Mouse (Mus musculus): ENCODE results near the gene Ltb4r2. TPM values are rescaled to one million over a fixed set of nuclear protein-coding genes. Genes with fewer than 3 reads are reported as not detected.

Ltb4r2 gene
- total RNA-seq, 2 experiments from 2014 or later: not detected

DNA sequence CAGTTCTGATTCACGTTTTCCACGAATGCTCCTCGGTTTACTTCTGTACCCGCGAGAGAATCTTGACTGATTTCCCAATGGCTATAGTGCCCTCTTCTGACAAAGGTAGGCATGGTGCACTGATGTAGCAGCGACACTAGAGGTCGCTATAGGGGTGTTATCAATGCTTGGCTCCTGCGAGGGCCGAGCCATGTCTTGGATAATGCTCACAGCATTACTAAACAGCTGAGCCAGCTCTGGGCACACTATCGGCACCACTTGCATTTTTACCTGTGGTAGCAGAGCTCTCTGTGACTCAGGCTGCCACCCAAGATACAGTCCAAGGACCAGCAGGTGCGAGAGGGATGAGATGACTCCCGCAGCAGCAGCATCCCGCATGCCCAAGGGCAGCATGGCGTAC lies 20.1 kb downstream of the Ltb4r2 start:
- DNase-seq (ENCODE audit: low spot score): peak; percentile 70

DNA sequence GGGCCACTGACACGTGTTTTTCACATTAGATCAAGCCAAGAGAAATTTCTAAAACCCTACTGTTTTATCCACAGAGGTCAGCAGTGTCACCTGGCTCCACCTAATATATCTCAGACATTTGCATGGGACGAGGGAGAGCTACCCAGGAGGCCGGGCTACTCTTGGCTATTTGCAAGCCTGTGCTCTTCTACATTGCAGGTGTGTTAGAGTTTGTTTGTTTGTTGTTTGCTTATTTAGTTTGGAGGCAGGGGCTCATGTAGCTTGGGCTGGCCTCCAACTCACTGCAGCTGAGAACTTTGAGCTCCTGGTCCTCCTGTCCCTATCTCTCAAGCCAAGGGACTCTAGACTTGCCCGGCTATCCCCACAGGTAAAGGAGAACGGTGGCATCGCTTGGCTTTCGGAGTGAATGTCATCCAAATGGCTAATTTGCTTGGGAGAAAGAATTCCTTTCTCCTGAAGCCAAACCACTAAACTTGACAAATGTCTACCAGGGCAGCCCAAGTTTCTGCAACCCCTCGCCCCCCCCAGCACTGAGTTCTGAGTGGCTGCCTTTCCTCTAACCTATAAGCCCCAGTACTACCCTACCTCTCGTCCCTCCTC lies 21.2 kb downstream of the Ltb4r2 start:
- no peak for DNase-seq (ENCODE audit: low spot score)

DNA sequence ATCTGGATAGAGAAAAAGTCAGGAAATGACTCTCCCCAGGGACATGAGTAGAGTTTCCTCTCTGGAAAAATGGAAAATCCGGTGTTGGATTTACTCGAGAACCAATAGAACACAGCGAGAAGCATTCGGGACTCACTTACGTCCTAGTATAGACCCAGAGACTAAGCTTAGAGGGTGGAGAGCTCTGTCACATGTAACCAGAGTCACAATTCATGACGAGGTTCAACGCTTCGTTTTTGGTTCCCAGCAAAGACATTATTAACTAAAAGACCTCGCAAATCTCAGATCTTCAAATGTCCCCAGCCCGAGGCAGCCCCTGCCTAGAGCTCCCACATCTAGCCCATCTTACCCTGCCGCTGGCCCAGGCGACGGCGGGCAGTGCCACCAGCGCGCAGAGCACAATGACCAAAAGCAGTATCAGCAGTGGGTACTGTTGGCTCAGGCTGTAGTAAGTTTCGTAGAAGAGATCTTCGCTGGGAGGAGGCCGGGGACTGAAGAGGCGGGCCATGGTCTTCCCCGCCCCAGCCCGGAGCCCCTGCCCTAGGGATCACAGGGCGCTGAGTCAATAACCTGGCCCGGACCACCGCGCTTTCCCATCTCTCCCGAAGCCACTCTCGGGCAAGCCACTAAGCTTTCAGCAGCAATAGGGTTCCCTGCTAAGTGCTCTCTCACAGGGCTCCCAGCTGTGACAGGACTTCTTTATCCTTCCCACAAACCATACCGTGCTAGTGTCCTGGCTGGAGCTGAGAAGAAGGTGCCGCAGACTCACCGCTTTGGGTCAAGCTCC lies 22.1 kb downstream of the Ltb4r2 start:
- peak; percentile 63 for DNase-seq (ENCODE audit: low spot score)

DNA sequence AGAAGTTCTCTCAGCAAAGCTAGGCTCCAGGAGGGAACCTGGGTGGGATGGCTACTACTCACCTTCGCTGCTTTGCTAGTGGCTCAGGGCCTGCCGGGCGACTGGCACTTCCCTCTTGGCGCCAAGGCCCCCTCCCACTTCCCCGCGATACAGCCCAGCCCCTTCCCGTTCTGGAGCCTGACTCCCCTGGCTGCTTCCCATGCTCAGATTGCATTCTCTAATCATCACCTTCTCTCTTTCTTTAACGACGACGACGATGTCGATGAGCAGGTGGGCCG lies 22.7 kb downstream of the Ltb4r2 start, which contains the start of gene Adcy4:
TSS of gene Adcy4 (minus strand) at position 138 of the 278 bp plus-strand sequence.
- peak; percentile 5 for DNase-seq (ENCODE audit: low spot score)

DNA sequence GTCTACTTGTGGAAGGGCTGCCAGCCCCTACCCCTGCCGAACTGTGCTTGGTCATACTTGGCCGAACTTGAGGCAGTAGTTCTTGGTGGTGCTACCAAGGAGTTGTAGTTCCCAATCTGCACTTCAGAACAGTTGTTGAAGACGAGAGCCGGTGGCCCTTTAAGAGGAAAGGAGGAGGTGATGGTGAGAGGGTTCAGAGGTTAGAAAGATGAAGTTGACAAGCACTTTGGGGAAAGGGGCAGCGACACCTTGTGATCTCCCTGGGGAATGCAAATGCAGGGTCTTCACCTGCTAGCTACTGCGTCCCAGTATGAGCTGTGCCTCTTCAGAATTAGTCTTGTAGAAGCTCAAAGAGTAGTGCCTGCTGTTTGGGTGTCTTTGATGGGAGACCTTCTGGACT lies 24.0 kb downstream of the Ltb4r2 start:
- peak; percentile 1 for DNase-seq (ENCODE audit: low spot score)

DNA sequence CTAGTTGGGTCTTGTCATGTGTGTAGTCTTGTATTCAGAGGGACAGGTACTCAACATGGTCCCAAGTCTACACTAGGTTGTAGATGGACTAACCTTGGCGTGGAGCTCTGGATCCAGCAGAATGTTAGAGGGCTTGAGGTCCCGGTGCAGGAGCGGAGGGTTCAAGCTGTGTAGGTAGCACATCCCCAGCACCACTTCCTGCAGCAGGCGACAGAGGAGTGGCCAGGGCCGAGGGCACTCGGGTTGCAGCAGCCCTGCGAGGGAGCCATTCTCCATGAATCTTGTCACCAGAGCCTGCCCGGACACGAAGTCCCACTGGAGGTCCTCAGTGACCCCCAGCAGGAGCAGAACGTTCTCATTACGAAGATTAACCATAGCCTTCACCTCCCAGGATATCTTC lies 26.5 kb downstream of the Ltb4r2 start:
- DNase-seq (ENCODE audit: low spot score): peak; percentile 0

DNA sequence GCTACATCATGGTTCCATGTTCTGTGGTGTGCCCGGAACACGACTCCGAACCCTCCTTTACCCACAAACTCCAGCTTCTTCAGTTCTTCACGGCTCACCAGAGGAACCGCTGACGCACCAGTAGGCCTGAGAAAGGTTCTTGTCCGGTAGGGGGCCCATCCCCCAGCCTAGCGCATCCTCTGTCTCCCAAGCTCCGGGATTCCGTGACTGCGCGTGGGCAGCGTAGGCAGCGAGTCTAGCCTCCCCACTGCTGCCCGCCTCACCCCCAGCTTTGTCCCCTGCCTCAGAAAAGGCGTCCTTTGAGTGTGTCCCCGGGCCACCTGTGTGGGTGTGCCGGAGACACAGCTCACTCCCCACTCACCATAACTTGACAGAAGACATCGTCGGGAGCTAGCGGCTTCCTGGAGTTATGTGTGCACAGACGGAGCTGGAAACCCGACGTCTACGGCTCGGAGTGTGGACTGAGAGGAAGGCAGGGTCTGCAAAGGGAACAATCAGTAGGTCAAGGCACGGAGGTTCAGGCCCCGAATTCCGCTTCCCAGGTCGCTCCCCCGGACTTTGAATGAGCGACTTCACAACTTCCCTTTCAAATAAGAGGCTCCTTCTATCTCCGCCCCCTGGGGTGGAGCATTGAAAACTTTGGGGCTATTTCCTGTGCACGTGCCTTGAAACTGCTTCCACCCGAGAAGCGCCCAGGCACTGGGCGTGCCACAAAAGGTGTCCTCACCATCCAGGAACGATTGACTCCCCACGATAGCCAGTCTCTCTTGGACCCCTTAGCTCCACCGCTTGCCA lies 27.2 kb downstream of the Ltb4r2 start, which contains the start of gene Ripk3:
TSS of gene Ripk3 (minus strand) at position 610 of the 795 bp plus-strand sequence.
- peak; percentile 22 for DNase-seq (ENCODE audit: low spot score)

DNA sequence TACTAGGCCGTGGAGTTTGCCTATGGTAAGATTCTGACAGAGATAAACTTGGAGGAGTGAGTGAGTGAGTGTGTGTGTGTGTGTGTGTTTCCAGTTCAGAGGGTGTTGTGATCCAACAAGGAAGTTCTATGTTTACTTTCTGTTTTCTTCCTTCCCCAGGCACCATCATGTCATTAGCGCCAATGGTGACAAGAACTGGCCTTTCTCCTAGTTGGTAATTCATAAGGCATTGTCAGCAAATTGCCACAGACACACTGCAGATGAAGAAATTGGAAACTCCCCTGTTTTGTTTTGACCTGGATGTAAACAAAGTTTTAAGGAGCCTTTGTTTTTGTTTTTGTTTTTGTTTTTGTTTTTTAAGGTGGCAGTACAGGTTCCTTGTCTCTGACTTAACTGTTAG lies 32.2 kb downstream of the Ltb4r2 start:
- peak; percentile 0 for DNase-seq (ENCODE audit: low spot score)

DNA sequence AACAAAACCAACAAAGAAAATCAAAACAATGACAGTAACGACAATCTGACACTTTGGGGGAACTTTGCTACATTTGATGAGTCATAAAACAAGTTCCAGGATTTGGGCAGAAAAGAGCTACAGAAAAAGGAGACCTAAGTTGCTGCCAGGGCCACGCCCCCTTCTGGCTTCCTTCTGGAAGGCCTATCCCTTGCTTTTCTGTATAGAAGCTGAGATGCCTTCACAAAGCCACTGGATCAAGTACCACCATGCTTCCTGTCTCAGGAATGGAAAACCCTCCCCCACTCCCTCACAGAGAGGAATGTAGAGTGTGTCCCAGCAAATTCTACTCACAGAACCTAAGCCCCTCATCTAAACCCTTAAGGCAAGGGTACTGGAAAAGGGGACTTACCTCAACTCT lies 32.7 kb downstream of the Ltb4r2 start:
- no peak for DNase-seq (ENCODE audit: low spot score)

DNA sequence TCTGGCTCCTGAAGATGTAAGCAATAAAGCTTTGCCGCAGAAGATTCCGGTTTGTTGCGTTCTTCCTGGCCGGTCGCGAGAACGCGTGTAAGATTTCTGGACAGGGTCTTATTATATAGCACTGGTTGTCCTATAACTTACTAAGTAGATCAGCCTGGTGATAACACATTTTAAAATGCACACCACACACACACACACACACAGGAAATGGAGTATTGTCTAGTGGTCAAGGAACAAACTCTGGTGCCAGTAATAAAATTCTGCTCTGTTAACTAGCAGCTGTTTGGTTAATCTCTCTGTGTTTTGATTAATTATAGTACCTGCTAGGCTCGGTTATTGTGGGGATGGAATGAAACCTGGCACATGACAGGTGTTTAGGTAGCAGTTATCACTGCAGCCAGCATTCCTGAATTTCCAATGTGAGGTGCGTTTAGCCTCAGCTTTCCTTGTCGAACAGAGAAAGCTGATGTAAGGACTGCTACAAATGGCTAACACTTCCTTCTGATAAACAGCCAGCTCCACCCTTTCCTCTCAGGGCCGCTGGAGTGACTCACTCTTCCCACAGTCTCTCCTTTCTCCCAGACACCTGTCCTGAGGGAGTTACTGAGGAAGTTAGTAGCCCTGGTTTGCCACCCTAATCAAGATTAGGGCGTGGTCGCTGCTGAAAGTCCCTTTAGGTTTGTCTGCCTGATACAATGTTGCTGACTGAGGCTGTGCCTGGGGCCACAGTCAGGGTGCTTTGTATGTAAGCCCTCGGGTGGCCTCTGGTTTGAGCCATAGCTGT lies 34.3 kb downstream of the Ltb4r2 start:
- DNase-seq (ENCODE audit: low spot score): peak; percentile 34

Other genes with a start within 250 kb of the Ltb4r2 start
- not detected for gene Nrl, start 236.4 kb upstream of the Ltb4r2 start, total RNA-seq (2021)
- gene Pck2, start 221.2 kb upstream of the Ltb4r2 start, total RNA-seq (2021): 1 to 10 TPM; 2.8 to 3.1 TPM
- gene Dcaf11, start 201.4 kb upstream of the Ltb4r2 start, total RNA-seq (2021): 100 to 1,000 TPM; 134 to 136 TPM
- gene A730061H03Rik, start 201.0 kb upstream of the Ltb4r2 start, total RNA-seq (2021): not detected
- gene Fitm1, start 185.8 kb upstream of the Ltb4r2 start, total RNA-seq (2021): 100 to 1,000 TPM; 273 to 289 TPM
- gene Psme1, start 183.3 kb upstream of the Ltb4r2 start, total RNA-seq (2021): 10 to 100 TPM; 65.1 to 72.7 TPM
- gene Emc9, start 176.1 kb upstream of the Ltb4r2 start, total RNA-seq (2021): 10 to 100 TPM; 38.2 to 40.5 TPM
- gene Psme2, start 170.3 kb upstream of the Ltb4r2 start, total RNA-seq (2021): 10 to 100 TPM; 50.1 to 56.1 TPM
- 10 to 100 TPM; 19.0 to 19.8 TPM for gene Rnf31, start 169.7 kb upstream of the Ltb4r2 start, total RNA-seq (2021)
- 1 to 10 TPM; 2.9 to 4.8 TPM for gene Irf9, start 157.9 kb upstream of the Ltb4r2 start, total RNA-seq (2021)
- not detected for gene Rec8, start 143.4 kb upstream of the Ltb4r2 start, total RNA-seq (2021)
- 10 to 100 TPM; 72.0 to 73.8 TPM for gene Ipo4, start 125.5 kb upstream of the Ltb4r2 start, total RNA-seq (2021)
- gene Gm49378, start 123.5 kb upstream of the Ltb4r2 start, total RNA-seq (2021): 1 to 10 TPM; 1.4 to 1.6 TPM
- 10 to 100 TPM; 15.7 to 16.4 TPM for gene Tm9sf1, start 117.6 kb upstream of the Ltb4r2 start, total RNA-seq (2021)
- under 1 TPM in 1 of 2 experiments, not detected in 1; 0.24 TPM for gene Tssk4, start 111.2 kb upstream of the Ltb4r2 start, total RNA-seq (2021)
- 10 to 100 TPM; 20.9 to 22.2 TPM for gene Mdp1, start 100.9 kb upstream of the Ltb4r2 start, total RNA-seq (2021)
- 1 to 10 TPM; 2.1 to 2.4 TPM for gene Gmpr2, start 89.5 kb upstream of the Ltb4r2 start, total RNA-seq (2021)
- 100 to 1,000 TPM; 188 to 201 TPM for gene Nedd8, start 89.3 kb upstream of the Ltb4r2 start, total RNA-seq (2021)
- 10 to 100 TPM; 12.1 to 15.7 TPM for gene Tinf2, start 79.6 kb upstream of the Ltb4r2 start, total RNA-seq (2021)
- under 1 TPM in 1 of 2 experiments, not detected in 1; 0.17 TPM for gene Tgm1, start 47.5 kb upstream of the Ltb4r2 start, total RNA-seq (2021)
- 10 to 100 TPM; 10.4 to 11.5 TPM for gene Rabggta, start 39.2 kb upstream of the Ltb4r2 start, total RNA-seq (2021)
- gene Dhrs1, start 15.7 kb upstream of the Ltb4r2 start, total RNA-seq (2021): 10 to 100 TPM; 29.5 to 32.1 TPM
- gene Nop9, start 15.7 kb upstream of the Ltb4r2 start, total RNA-seq (2021): 1 to 10 TPM; 9.0 to 9.4 TPM
- gene Cideb, start 3.0 kb upstream of the Ltb4r2 start, total RNA-seq (2021): not detected
- gene Ltb4r1, start 4.5 kb downstream of the Ltb4r2 start, total RNA-seq (2021): under 1 TPM; 0.16 to 0.17 TPM
- gene Adcy4, start 22.7 kb downstream of the Ltb4r2 start, total RNA-seq (2021): 1 to 10 TPM; 3.8 to 9.1 TPM
- 1 to 10 TPM; 1.6 to 2.5 TPM for gene Ripk3, start 27.4 kb downstream of the Ltb4r2 start, total RNA-seq (2021)
- 1 to 10 TPM; 1.5 to 3.3 TPM for gene Nfatc4, start 61.7 kb downstream of the Ltb4r2 start, total RNA-seq (2021)
- 1 to 10 TPM; 1.2 to 1.8 TPM for gene Nynrin, start 92.6 kb downstream of the Ltb4r2 start, total RNA-seq (2021)
- not detected for gene Cbln3, start 123.0 kb downstream of the Ltb4r2 start, total RNA-seq (2021)
- 1 to 10 TPM; 5.4 to 5.5 TPM for gene Khnyn, start 123.5 kb downstream of the Ltb4r2 start, total RNA-seq (2021)
- 100 to 1,000 TPM; 125 to 126 TPM for gene Sdr39u1, start 138.9 kb downstream of the Ltb4r2 start, total RNA-seq (2021)
- 1 to 10 TPM; 3.2 to 3.3 TPM for gene Cma1, start 183.2 kb downstream of the Ltb4r2 start, total RNA-seq (2021)
- not detected for gene Cma2, start 189.6 kb downstream of the Ltb4r2 start, total RNA-seq (2021)

Measured in gastrocnemius, adult 18-20 months (tissue).